Mouse (Mus musculus): ENCODE data around the gene Nr1h2.

The Nr1h2 gene

DNA sequence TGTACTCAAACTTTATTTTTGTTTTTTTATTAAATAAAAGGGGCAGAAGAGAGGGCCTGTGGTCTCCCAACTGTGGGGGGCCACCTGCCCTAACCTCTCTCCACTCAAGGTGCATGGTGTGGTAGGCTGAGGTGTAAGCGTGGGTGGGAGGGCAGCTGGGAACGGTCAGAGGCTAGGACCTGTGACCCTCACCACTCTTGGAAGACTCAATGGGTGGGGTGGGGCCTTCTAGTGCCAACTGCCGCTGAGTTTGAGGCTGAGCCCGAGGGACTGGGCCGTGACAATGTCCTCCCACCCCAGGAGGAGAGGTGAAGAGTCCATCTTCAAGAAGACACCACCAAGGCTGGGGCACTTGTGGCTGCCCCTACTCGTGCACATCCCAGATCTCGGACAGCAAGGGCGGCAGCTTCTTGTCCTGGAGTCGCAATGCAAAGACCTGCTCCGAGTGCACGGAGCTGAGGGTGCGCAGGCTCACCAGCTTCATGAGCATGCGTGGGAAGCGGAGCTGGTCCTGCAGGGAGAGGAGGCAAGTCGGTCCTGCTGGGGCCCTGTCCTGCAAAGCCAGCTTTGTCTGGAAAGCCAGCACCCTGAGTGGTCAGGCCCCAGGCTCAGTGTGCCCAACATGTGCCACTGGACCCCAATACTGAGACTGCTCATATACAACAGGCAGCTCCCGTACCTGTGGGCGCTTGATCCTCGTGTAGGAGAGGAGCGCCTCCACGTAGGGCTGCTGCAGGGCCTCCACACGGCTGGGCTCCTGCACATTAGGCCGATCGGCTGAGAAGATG is 3.9 kb downstream of the Nr1h2 start:
- no peak for DNase-seq (ENCODE audit: low read depth, low spot score)

DNA sequence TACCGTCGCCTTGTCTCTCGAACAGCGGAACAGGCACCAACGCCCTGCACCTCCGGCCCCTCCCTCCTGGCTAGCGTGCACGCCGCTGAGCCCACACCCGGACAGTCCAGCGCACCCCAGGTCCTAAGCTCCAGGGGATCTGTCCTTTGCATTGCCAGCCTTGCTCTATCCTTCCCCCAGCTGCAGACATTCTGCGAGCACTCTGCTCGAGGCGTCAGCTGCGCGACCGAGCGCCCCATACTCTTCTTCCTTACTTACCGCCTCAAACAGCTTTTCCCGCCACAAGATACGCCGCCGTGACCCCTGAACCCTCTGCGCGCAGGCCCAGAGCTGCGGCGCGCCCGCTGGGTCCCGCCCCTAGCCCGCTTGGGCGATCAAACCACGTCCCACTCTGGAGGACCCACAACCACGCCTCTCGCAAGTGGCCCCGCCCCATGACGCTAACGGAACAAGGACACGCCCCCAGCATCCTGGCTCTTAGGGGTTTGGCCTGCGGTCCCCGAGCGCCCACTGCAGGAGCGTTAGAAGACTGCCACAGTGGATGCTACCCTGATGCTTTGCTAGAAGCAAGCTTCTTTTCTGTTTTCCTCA is 5.2 kb downstream of the Nr1h2 start, which contains the start of gene Pold1:
Gene Pold1, minus strand, starts transcription at position 353 of the 591 bp plus-strand sequence.
- peak; percentile 100 for DNase-seq (ENCODE audit: low read depth, low spot score)

DNA sequence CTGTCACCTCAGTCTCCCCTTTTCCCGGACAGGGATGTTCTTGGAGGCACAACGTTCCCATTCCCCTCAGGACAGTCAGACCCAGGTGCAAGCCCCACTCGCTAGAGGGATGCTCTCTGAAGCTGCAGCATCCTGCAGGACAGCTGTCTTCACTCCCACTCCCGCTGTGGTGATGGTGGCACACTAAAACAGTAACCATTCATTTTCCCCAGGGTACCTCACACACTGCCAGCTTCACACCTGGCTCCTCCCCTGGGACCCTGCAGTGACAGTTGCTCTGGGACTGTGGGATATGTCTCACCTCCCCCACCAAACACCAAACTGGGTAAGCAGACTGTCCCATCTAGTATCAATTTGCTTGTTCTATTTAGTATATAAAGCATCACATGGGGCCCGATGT is 6.0 kb downstream of the Nr1h2 start:
- peak; percentile 67 for DNase-seq (ENCODE audit: low read depth, low spot score)

DNA sequence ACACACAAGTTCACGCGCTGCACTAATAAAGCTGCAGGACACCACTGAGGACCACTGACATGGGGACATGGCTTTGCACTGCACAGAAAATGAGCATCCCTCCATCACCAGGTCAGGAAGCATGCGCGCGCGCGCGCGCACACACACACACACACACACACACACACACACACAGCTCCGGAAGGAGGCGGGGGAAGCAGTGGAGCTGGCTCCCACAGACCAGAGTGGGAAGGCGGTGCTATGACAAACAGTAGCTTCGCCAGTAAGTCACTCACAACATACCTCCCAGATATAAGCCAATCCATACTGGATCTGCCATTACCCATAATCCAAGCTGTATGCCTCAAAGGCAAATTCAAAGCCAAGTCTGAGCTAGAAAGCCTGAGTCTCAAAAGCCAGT is 6.7 kb downstream of the Nr1h2 start:
- DNase-seq (ENCODE audit: low read depth, low spot score), result no peak

DNA sequence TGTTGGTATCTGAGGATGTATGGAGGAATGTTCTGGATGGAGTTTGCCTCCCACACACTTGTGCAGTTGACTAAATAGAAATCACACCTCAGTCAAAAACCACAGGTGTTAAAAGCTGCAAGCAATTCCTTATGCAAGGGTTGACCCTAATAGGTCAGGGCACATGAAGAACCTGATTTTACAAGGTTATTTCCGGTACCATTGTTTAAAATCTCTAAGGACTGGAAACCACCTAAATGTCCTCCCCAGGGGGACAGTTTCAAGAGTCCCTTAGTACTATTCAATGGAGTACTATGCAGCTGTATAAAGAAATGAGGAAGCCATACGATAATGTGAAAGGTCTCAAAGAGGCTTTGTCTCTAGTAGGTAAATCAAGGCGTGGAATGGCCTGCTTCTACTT is 7.5 kb downstream of the Nr1h2 start:
- peak; percentile 56 for DNase-seq (ENCODE audit: low read depth, low spot score)

DNA sequence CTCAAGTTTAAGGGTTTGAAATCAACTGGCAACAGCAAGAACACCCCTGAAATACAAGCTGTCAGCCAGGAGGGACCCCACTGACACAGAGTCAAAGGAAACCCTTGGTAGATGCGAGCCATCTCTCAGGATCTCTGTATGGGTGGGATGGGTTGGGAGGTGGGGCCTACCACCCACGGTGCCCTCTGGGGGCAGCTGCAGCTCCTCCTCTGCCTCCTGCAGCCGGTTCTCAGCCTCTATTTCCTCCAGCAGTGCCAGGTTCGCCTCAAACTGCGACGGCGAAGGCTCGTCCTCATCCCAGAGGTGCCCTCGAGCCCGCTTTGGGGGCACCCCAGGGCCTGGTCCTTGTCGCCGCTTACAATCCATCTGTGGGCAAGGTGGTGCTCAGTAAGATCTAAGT is 10.7 kb downstream of the Nr1h2 start:
- no peak for DNase-seq (ENCODE audit: low read depth, low spot score)

DNA sequence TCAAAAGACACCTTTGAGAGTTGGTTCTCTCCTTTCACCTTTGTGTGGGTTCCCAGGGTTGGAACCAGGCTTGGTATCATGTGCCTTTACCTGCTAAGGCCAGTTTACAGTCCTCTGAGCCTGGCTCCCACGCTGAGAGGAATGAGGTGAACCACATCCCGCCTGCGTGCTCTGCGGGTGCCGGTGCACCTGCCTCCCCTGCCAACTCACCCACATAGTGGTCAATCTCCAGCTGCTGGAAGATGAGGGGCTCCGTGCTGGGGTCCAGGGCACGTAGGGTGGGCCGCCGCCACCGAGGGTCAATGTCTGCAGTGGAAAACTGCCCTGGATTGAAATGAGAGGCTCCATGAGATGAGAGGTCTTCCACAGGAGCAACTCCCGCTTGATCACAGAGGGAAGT is 11.2 kb downstream of the Nr1h2 start:
- DNase-seq (ENCODE audit: low read depth, low spot score), result no peak

DNA sequence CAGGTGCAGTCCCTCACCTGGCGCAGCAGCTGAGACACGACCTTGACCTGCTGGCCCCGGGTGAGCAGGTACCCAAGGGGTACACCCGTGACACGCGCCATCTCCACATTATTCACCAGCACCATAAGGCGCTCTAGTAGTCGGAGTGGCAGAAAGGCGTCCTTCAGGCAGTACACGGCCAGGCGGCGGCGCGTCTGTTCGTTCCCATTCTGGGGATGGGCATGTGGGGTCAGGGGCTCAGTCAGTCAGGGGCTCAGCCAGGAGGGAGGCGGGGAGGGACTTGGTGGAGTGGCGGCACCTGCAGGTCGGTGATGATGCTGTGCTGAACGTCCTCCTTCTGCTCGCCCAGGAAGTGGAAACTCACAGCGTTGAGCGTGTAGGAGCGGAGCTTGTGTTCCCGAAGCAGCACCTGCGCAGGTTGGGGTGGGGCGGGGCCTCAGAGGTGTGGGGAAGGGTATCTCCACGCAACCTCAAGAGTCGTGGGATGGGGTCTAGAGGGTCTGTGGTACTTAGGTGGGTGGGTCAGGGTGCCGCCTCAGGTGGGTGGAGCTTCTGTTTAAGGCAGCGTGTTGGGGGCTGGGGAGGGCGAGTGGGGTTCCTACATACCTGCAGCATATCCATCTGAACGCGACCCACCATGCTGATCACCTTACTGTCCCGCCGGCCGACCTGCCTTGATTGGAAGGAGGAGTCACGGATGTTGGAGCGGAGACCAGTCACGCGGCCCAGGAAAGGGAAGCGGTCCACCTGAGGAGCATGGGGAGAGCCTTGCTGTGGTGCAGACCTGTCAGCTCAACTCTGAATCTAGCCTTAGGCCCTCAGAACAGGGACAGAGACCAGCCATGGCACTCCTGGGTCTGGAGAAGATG is 14.8 kb downstream of the Nr1h2 start:
- no peak for DNase-seq (ENCODE audit: low read depth, low spot score)

DNA sequence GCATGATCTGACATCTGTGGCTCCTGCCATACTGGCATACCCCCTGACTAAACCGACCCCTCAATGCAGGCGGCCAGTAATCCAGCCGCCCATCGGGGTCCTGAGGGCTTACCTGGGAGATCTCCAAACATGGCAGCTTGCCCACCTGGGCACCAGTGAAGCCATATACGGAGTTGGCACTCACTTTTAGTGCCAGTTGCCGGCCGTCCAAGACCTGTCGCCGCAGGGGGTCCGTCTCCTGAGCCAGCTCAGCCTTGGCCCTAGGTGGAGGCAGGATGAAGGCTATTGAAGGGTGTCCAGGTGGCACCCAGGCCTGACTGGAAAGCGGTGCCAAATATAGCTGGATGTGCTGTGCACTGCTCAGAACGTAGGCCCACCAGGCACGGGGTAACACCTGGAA is 16.3 kb downstream of the Nr1h2 start:
- DNase-seq (ENCODE audit: low read depth, low spot score), result no peak

DNA sequence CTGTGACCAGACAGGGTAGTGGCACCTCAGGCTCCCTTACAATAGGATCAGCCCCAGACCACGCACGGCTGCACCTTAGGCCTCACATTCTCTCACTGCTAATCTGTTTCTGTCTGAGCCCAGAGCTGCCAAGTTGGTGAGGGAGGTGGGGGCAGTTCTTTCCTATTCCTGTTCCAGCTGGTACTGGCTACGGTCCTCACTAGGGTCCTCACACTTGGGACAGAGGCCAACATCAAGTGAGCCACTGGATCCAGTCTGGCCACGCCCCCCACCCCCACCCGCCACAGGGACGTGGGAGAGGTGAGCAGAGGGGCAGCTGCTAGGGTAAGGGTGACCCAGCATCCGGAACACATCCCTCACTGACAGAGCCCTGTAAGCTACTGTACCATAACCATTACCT is 16.7 kb downstream of the Nr1h2 start:
- no peak for DNase-seq (ENCODE audit: low read depth, low spot score)

DNA sequence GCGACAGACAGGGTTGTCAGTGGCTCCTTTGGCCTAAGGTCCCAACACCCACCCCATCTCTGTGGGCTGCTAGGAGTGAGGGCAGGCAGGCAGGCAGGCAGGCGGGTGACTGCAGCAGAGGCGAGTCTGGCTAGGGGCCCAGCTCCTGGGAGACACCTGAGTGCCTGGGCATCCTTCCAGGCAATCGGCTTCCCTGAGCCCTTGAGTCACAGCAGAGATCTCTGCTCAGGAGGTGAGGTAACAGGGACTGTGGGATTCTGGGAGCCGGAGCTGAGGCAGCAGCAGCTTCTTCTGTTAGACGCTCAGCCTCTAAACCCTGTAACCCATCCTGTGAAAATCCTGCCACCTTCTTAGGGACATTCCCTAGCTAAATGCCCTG is 17.2 kb downstream of the Nr1h2 start:
- no peak for DNase-seq (ENCODE audit: low read depth, low spot score)

DNA sequence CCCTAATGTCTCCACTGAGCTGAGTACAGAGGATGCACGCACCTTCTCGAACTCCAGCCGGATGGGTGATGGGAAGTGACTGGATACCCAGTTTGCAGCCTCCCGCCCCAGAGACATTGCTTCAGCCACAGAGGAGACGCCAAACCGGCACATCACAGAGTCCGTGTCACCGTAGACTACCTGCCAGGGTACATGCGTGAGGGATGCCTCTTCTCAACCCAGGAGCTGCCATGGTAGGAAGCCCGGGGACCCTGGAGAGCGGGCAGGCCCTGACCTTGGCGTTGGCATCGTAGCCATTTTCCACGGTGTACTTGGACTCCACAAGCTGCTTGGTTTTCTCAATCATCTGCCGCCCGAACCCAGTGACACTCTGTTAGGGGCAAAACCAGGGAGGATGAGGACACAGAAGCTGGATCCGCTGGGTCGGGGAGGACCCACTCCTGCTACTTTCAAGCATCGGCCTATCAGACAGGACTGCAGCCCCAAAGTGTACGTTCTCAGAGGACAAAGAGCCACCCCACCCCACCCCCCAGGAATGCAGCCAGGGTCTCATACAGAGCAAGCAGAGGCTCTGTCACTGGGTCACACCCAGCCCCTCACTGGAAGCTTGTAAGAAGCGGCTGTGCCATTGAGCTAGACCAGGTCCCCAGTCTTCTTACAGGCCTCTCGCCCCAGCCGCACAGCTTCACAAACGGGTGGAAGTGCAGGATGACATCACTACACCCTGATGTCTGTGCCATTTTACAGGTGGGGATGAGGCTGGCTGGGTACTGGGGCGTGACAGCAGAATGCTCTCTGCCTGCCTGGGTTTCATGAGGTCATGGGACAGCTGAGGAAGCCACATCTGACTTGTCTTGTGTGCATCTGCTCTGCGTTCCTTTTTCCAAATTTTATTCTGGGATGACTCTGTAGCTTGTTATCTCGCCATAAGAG is 17.8 kb downstream of the Nr1h2 start:
- DNase-seq (ENCODE audit: low read depth, low spot score), result peak; percentile 69

DNA sequence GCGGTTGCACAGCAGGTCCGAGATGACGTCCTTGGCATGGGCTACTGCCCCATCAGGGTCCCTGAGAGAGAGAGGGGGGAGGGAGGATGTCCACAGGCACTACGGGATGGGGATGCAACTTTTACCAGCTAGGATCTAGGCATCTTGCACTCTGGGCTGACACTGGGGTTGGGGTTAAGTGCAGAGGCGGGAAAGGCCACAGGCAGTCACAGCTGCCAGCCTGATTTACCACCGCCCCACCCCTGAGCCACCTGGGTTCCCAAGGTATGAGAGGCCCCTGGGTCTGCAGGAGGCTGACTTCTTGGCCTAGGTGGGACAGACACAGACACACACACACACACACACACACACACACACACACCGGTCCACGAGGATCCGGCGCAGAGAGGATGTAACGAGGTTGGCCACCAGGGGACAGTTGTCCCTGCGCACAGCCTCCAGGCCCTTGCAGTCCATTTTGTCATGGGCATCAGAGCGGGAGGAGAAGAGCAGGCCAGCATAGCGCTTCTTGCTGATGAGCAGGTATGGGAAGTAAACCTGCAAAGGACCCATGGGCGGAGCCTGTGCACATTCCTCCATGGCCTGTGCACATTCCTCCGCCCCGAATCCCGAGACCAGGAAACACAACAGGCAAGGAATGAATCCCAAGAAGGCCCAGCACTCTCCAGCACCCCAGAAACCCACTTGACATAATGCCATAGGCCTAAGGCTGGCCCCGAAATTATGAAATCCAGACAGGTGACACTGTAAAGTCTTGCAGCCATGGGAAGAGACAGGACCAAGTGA is 18.9 kb downstream of the Nr1h2 start:
- peak; percentile 78 for DNase-seq (ENCODE audit: low read depth, low spot score)

DNA sequence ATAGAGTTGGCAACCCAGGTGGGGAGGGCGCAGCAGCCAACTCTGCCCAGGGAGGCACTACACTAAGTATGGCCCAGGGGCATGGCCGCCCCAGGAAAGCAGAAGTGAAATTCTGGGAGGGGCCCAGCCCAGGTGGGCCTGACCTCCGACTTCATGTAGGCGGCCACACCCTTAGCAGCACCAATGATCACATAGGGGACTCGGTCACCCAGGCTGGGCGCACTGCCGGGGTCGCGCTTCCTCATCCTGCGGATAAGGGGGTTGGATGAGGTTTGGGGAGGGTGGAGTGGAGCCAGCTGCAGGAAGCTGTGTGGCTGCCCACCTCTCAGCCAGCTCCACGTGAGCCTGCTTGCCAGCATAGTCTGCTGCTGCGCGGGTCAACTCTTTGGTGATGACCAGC is 19.5 kb downstream of the Nr1h2 start:
- DNase-seq (ENCODE audit: low read depth, low spot score), result peak; percentile 97

DNA sequence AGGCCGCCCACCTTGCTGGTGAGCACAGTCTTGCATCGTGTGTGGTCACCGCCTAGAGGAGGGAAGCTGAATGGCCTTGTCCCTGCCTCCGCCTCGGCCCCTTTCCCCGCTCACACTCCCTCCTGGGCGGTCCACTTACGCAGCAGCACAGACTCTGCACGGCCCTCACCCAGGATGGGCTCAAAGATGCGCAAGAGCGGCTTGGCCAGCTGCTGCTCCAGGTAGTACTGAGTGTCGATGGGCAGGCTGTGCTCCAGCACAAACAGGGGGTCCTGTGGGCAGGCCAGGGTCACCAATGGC is 20.1 kb downstream of the Nr1h2 start:
- DNase-seq (ENCODE audit: low read depth, low spot score), result no peak

DNA sequence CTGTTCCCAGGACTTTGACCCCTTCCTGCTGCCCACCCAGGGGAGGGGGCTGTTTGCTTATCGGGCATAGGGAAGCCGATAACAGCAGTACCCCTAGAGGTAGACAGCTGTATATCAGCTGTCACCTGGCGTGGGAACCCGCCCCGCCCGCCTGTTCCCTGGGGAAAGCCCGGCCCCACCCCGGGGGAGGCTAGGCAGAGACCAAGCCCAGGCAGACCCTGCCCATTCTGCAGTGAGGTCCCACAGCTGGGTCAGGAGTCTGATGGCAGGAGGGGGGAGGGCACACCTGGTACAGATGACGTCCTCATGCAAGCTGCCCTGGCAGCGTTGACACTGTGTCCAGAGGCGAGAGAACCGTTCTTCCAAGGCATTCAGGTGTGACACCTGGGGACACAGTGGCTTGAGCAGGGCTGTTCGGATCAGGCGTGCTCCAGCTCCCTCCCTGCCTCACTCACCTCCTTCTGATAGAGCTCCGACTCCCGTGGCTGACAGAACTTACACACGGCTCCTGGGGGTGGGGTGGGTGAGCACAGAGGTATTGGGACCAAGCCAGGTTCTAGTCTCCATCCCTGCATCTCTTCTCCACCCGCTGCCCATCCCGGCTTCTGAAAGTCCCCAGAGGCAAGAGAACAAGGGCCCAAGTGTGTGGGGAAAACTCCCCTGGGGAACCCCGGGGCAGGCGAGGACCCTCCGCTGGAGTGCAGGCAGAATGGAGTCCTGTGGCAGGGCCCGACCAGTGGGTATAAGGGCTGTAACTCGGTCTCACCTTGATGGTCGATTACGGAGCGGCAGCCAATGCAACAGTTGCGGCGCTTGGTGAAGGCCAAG is 20.6 kb downstream of the Nr1h2 start:
- DNase-seq (ENCODE audit: low read depth, low spot score), result peak; percentile 88

DNA sequence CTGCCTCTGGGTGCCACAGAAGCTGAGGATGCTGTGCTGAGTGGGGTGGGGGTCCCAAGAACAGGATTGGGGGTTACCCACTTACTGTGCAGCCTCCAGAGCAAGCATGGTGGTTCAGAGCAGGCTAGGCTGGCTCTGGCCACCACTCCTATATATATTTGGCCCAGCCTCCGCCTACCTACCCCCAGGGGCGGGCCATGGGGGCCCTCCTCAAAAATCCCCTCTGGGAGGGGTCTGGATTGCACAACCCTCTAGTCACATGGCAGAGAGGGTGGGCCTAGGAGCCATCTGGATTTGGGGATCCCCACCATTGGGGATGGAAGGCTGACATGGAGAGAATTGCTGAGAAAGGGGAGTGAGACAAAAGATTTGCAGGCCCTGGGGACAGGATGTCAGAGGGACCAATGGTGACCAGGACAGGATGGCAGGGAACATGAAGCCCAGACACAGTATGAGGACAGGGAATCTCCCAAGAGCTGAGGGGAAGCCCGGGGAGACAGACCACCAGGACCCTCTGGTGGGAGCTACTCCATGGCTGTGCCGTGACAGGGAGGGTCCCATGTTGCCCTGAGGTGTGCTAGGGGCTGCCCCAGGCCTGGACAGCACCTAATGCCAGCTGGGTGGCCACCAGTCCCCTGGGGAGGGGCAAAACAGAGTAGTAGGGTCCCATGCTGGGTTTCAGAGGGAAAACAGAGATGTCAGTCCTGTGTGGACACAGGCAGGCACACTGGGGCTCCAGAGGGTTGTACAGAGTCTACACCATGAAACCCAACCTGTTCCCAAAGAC is 21.6 kb downstream of the Nr1h2 start, which contains the start of gene Spib:
Gene Spib, minus strand, starts transcription at position 126 of the 787 bp plus-strand sequence.
- DNase-seq (ENCODE audit: low read depth, low spot score), result peak; percentile 90

DNA sequence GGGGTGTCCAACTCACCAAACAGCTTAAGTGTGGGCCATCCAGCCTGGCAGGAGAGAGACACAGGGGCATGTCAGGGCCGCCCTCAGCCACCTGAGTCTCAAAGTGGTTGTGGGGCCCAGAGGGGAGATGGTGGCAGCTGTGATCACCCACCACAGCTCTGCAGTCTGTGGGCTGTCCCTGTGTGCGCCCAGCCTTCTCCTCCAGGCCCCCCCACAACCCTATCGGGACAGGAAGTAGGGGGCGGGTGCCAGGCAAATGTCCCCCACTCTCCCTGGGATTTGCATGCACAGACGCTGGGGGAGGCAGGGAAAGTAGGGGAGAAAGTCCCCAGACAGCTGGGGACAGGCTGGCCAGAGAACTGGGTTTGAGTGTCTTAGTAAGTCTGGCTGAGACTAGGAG is 22.5 kb downstream of the Nr1h2 start:
- peak; percentile 97 for DNase-seq (ENCODE audit: low read depth, low spot score)

DNA sequence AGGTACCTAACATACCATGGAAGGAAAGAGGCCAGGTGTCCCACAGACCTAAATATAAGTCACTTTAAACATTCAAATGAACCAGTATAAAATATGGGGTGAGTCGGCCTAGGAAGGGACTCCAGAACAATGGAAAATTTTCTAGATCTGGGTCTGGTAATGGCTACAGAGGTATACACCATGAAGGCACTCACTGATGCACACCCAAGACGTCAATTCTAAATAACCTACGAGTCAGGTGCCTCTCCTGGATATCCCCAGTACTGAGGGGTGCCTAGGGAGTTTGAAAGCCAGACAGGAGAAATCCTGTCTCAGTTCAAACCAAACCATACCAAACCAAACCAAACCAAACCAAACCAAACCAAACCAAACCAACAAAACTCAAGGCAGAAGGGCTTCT is 23.2 kb downstream of the Nr1h2 start:
- DNase-seq (ENCODE audit: low read depth, low spot score), result no peak
